Mouse (Mus musculus): ENCODE data around the gene Hmga1b.

GRCm38 (mm10) chr11:120719841-120720376, 42.7 kb upstream of the Hmga1b start:
- no peak for TF ChIP-seq TAL1 (IDR thresholded peaks at IDR 0.05; ENCODE audit: low read length)
- no peak for TF ChIP-seq GATA1 (IDR thresholded peaks at IDR 0.05; ENCODE audit: low read length)
